Mouse (Mus musculus) urinary bladder, adult 2 months (tissue): Measurements from ENCODE around the gene Cemip2. TPM values are rescaled to one million over a fixed set of nuclear protein-coding genes. Genes with fewer than 3 reads are reported as not detected.

Experiments used
- DNase-seq: peaks from one replicate; pipeline ENCODE4 v3.0.0; 2022; ENCODE audit warnings: low spot score
- polyA plus RNA-seq: library from polyadenylated mRNA; depleted of rRNA; stranded (reverse); fragments of >200 nt; gene quantifications from 2 replicates; pipeline ENCODE4 v1.2.3, GENCODE M21; 2012; rRNA removed

The Cemip2 gene
- 4.5 and 5.5 TPM in 2 replicates for polyA plus RNA-seq

GRCm38 (mm10) chr19:21778147-21778917 is at the start of gene Cemip2:
TSS of gene Cemip2 (plus strand) at chr19:21778342.
- peak; percentile 97 for DNase-seq

DNA sequence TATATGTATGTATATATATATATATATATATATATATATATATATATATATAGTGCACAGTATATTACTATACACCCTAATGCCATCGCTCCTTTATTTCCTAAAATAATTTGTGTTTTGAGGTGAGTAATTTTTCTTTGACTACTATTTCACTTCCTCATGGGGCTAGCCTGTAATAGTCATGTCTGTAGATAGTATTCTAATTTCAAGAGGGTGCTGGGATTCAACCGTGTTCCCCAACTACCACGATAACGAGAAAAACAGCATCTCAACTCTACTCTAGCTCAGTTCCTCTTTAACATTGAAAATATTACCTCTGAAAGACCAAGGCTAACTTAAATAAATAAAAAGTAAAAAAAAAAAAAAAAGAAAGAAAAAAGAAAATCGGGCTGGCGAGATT is 49.8 kb upstream of the Cemip2 start:
- DNase-seq, result no peak

DNA sequence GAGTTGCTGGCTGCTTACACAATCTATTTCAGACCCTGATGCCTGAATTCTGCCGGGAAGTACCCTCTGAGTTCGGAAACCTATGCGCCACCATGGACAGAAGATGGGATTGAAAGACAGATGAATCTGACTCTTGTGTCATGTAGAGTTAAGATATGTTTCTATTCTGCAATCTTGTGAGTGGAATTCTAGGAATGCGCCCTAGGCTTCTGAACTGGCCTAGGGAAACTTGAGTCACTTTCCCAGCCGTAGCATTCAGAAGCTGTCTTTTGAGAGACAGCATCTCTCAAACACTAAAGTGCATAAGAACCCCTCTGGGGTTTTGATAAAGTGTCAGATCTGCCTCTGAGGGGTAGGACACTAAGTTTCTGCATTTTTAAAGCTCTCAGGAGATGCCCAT is 46.3 kb upstream of the Cemip2 start:
- no peak for DNase-seq

- no peak for DNase-seq
Measured at GRCm38 (mm10) chr19:21733176-21733575, 45.0 kb upstream of the Cemip2 start.

GRCm38 (mm10) chr19:21734112-21734511 is 44.0 kb upstream of the Cemip2 start:
- DNase-seq, result no peak

GRCm38 (mm10) chr19:21737446-21737845 is 40.7 kb upstream of the Cemip2 start:
- DNase-seq, result no peak

DNA sequence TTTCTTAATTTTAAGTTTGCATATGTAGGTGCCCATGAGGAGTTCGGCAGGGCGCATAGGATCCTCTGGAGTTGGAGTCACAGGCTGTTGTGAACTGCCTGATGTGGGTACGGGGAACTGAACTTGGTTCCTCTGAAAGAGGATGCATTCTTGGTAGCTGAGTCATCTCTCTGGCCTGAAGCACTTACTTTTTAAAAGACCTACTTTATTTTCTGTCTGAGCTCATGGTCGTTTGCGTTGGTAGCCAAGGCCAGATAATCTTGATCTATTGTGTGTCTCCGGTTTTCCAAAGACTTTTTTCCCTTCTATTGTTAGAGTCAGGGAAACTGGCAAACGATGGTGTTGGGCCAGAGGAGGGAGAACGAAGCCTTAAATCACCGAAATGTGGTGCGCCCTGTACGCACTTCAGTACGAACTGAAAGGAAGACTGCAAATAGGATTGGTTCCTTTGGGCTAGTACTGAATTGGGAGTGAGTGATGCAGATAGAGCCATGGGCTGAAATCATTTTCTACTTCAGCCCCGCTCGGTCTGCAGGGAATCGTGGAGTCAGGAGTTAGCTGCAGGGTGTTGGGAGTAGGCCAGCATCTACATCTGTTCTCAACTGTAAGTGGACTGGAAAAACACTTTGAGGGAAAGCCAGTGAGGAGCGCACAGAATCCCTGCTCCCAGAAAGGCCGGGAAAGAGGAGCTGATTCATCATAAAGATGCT is 40.1 kb upstream of the Cemip2 start:
- DNase-seq, result no peak

DNA sequence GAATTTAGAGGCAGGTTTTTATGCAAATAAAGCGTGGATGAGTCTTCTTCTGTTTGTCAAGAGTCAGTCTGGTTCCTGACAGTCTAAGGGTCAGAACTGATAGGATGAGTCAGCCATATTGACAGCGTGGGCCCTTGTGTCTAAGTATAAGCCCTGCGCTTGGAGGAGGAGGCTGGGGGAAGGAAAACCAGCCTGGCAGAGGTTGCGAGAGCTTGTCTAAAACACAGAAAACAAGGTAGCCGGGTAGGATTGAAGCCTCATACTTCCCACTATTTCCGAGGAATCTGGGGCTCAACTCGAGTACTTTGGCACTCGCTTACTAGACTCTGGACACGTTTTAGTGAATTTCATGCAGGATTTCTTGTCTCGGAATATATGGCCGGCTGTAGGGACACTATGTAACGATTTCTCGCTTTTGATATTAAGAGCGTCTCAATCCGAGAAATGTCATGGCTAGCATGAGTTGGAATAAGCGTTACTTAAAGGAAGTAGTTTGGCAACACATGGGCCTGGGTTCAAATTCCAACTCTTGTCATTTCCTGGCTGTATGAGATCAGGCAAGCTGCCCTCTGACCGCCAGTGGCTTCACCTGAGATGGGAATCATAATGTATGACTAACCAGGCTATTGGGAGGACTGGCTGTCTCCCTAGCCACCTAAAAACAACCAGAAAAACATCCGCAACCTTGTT is 39.4 kb upstream of the Cemip2 start:
- no peak for DNase-seq

DNA sequence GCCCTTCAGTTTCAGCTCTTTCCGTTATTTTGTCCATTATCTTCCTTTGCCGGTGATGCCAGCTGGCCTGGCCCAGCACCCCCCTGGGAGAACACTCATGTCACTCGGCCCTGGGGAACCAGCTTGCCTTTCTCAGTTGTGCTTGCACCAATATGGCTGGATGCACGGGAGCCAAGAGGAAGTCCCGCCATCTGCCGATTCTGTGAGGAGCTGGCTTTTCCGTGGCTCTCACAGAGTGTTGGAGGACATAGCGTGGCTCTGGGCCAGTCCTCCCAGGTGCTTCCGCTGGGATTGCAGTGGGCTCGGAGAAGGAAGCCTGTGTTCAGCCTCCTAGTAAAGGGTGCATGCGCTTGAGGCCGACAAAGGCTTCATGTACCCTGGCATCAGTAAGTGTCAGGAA is 36.0 kb upstream of the Cemip2 start:
- no peak for DNase-seq

DNA sequence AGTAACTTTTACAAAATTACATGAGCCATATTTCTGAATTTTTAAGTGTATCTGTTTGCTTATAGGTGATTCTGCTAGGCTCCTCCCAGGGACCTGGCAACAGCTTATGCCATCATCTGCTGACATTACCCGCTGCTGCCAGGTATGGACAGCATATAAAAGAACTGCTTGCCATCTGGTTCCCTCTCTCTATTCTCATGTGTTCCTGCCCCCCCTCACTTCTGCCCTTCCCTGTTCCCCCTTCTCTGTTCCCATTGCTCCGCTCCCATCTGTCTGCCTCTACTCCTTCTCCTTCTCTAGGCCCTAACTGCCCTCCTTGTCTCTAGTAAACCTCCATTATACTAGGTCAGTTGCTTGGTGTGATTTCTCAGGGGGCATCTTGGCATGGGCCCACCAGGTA is 32.6 kb upstream of the Cemip2 start:
- no peak for DNase-seq

- DNase-seq, result peak; percentile 31
Measured at GRCm38 (mm10) chr19:21747356-21747755, 30.8 kb upstream of the Cemip2 start.

DNA sequence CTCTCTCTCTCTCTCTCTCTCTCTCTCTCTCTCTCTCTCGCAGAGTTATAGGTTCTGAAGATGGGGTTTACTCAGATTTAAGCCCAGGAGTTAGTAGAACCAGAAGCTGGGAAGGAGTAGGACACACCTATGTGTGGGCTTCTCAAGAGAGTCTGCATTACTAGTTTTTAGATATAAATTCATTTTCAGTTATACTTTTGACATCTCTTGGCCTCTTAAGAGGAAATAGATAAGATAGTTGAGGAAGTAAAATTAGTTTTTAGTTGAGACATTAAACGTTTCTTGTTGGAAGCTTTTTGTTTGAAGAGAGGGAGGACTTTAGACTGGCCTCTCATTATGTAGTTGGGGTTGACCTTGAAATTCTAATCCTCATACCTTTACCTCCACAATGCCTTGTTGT is 28.0 kb upstream of the Cemip2 start:
- DNase-seq, result no peak

GRCm38 (mm10) chr19:21761676-21762075 is 16.5 kb upstream of the Cemip2 start:
- no peak for DNase-seq

DNA sequence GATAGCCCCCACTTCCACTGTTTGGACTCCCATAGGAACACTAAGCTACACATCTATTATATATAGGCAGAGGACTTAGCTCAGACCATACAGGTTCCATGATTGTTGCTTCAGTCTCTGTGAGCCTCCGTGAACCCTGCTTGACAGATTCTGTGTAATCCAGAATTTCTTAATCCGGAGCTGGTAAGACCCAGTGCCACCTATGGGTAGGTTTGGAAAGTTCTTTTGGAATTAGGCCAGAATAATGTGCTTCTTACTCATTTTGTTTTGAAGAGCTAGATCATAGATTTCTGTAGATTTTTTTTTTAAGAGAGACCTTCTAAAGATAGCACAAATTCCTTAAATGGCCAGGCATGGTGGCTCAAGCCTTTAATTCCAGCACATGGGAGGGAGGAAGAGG is 14.1 kb upstream of the Cemip2 start:
- no peak for DNase-seq

DNA sequence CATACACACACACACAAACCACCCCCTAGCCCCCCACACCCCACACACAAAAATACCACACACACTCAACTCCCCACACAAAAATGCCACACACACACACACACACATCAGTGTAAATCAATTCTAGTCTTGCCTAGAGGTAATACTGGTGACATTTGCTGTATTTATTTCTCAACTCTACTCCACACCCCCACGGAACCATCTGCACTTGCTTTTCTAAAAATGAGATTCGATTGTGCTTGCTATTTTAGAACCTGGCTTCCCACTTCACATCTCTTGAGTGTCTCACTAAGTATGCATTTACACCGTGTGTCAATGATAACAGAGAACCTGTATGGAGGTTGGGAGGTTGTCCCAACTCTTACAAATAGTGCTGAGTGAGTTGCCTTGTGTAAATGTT is 13.4 kb upstream of the Cemip2 start:
- DNase-seq, result no peak

DNA sequence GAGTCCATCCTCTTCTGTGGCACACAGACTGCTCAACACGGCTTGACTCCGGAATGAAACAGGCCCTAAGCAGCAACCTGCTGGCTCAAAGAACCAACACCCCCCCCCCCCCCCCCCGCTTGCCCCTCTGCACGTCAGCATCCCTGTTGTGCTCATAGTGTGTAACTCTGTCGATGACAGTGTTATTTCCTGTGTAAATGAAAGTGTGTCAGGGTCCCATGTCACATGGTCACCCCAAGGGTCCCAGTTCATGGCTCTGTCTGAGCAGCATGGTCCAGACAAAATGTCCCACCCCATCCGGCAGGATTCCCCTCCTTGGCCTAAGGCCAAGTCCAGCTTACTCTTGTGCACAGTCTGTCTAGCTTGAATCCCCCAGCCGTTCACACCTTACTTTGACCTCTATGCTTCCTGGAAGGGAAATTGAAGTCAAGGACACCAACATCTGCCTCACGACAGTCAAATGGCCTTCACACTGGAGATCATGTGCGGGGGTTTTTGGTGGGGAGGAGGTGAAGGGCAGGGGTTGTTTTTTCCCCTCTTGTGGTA is 10.6 kb upstream of the Cemip2 start:
- no peak for DNase-seq

- no peak for DNase-seq
Measured at GRCm38 (mm10) chr19:21769796-21770195, 8.3 kb upstream of the Cemip2 start.

DNA sequence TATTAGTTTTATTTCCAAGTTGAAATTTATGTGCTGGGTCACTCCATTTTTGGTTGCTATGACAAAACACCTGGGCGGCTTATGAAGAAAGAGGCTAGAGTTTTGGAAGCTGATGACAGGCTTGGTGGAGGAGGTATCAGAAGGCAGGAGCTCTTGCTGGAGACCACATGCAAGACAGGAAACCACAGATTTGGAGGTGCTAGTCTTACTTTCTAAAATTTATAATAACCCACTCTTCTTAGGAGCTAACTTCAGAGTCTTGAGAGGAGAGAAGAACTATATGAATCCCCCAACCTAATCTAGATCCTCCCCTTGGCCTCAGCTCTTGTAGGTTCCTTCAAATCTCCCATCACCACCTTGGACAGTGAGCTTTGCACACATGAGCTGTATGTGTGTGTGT is 6.6 kb upstream of the Cemip2 start:
- DNase-seq, result no peak

DNA sequence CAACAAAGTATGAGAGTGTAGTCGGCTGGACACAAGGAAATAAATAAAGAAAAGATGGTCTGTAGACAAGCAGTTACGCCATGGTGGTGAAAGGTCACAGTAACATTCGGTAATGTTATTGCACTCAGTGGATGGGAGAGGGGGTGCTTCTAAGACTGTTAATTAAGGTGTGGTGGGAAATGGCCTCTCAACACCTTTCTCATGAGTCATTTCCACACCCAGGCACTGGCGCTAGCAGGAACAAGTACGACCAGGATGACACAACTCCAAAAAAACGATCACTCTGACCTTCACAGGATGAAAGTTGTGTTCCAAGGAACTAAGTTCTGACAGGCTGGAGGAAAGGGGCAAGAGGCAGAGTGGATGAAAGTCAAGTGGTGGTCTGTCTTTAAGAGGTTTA is 4.5 kb upstream of the Cemip2 start:
- DNase-seq, result no peak

DNA sequence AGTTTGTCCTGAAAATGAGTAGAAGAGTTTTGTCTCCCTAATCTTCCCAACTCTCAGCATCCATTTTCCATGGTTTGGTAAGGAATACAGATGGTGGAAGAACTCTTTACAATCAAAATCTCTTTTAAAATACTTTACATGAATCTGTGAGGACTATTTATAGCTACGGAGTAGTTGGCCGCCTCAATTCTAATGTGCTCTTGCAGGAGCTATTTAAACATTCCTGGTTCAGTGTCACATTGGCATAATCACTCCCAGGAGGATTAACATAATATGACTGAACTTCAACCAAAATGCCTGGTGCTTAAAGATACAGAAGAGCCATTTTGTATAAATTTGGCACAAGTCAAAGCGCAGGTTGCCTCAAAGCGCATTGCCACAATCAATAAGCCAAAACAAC is 2.5 kb upstream of the Cemip2 start:
- DNase-seq, result no peak

DNA sequence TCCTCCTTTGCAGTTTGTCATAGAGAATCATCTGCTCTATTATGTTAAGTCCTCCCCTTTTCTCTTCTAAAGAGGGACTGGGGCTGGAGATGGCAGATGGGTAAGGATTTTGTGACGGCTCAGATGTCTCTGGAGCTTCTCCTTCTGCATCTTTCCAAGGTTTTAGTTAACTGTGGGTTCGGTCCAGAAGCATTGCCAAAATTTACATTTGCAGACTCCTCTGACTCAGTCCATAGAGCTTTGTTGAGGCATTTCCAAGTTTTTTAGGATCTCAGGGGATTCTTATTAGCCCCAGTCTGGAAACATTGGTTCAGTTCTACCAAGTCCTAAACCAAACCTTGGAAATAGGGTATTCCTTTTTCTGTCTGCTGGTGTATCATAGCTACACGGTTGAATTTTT is 1.5 kb upstream of the Cemip2 start:
- DNase-seq, result no peak

DNA sequence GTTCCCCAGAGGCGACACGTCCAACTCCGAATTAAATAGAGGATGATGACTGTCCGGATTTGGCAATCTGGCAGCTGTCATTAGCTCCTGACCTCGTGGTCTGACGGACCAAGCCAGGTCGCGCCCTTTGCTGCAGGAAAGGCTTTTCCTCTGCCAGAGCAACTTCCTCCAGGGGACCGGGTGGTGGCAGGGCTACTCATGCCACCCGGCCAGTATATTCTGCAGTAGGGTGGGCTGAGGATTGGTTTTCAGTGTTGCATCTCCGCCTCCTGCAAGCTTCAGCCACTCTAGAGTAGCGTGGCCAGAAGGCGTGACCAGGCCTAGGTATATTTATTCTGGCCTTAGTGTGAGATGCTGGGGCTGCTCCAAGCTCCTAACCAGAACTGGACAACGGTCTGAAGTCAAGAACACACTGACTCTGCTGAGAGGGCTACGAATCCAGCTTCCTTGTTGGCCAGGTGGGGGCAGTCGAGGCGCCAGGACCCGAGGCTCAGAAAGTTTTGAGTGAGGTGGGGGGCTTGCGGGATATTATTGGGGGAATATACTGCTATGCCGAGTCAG is 891 bp upstream of the Cemip2 start:
- no peak for DNase-seq
